Mouse (Mus musculus): ENCODE measurements at regions not wholly inside any gene's neighbourhood (a gene's known extent, or its start where the extent isn't known, plus 50 kb on each side); places are given as distances from the start of the nearest gene placed in this dataset.
A peak's percentile ranks its signal among the peaks of the same experiment; 100 is the strongest.

GRCm38 (mm10) chr15:51725457-51725856, 2159.2 kb upstream of the Gm7489 start:
- DNase-seq (ENCODE audit: low read depth): no peak

- DNase-seq (ENCODE audit: low read depth): no peak
Observed at GRCm38 (mm10) chr15:51730106-51730505, 2154.6 kb upstream of the Gm7489 start.

GRCm38 (mm10) chr15:51730805-51731412, 2153.8 kb upstream of the Gm7489 start:
- DNase-seq (ENCODE audit: low read depth): peak; percentile 50

- no peak for DNase-seq (ENCODE audit: low read depth)
Observed at GRCm38 (mm10) chr15:51734194-51734593, 2150.5 kb upstream of the Gm7489 start.

Data from gonadal fat pad, adult 2 months (tissue).